Mouse (Mus musculus) mouse embryonic stem cell (cell line): ENCODE results near the gene Phlda1.

Experiments
- in situ Hi-C, 2 experiments: fragments of 300-500 bp; cut with MboI; formaldehyde crosslinking; loops; 1 replicate in 1 of 2; 3 replicates in 1 of 2; pipeline ENCODE4 v1.14.3; 2019 to 2020; ENCODE audit warnings: low sequenced_read_pairs in 2 of 2, low pct_unique_long_range_greater_than_20kb in 1 of 2, mixed read lengths in 1 of 2; ENCODE audit not compliant: unreplicated experiment in 1 of 2

Gene Phlda1

GRCm38 (mm10) chr10:111499892-111500291, 6.2 kb upstream of the Phlda1 start:
- in situ Hi-C loops, result loop anchor here (10.0 to 25.0 kb wide), 5 partner anchors 155 to 612 kb away; no protein-coding TSS in a partner anchor

- in situ Hi-C loops, result loop anchor here (10.0 to 25.0 kb wide), 3 partner anchors 152 to 609 kb away; no protein-coding TSS in a partner anchor
These were observed 3.0 kb upstream of the Phlda1 start for GRCm38 (mm10) chr10:111503071-111503470.

DNA sequence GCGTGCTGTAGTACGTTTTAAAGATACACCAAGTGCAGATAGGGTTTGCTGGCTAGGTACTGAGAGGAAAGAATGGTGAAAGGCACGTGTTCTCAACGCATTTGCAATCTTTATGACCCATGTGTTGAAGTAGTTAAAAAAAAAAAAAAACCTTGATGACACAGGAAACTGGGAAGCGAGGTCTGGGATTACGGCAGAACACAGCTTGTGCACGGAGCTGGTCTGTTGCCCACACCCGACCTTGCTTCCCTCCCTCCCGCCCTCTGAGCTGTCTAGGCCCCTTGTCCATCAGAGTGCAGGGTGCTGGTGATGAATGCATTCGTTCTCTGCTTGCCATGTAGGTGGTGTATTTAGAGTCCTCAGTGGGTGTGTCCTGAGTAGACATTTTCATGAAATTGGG, 2.4 kb upstream of the Phlda1 start:
- in situ Hi-C loops, result loop anchor here (10.0 to 25.0 kb wide), 3 partner anchors 151 to 609 kb away; no protein-coding TSS in a partner anchor

DNA sequence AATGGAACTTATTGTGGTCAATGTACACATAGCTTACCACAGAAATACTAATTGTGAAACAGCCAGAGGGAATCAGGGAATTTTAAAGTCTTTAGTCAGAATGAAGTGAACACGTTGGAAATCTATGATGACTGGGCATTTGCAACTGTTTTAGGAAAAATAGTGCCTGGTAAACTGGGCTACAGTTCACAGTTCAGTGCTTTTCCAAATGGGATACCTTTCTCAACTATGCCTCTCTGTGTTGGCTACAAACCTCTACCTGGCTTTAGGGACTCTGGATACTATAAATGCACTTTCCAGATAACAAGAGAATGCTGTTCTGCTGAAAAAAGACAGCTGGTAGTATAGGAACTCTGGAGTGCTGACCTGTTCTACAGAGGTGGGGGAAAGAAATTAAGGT, 1.5 kb upstream of the Phlda1 start:
- in situ Hi-C loops, result loop anchor here (10.0 to 25.0 kb wide), 3 partner anchors 150 to 608 kb away; no protein-coding TSS in a partner anchor

DNA sequence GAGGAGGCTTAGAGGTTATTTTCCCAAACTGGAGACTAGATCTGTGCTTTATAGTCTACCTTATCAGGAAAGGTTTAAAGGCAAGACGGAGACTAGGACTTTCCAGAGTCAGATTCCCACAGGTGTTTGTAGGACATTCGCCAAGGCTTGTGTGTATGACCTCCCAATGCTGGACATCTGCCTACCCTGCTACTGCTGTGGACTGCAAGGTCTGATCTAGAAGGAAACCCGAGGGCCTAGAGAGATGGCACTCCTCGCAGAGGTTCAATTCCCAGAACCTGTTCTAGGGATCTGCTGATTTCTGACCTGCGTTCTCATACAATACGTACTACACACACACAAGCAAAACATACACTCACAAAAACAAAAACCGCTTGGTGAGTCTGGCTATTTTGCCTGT, 680 bp upstream of the Phlda1 start:
- in situ Hi-C loops, result loop anchor here (10.0 to 25.0 kb wide), 3 partner anchors 149 to 607 kb away; no protein-coding TSS in a partner anchor

DNA sequence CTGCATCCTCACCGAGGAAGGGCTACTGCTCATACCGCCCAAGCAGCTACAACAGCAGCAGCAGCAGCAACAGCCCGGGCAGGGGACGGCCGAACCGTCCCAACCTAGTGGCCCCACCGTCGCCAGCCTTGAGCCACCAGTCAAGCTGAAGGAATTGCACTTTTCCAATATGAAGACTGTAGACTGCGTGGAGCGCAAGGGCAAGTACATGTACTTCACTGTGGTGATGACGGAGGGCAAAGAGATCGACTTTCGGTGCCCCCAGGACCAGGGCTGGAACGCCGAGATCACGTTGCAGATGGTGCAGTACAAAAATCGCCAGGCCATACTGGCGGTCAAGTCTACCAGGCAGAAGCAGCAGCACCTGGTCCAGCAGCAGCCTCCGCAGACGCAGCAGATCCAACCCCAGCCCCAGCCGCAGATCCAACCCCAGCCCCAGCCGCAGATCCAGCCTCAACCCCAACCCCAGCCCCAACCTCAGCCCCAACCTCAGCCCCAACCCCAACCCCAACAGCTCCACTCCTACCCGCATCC, 907 bp downstream of the Phlda1 start:
- in situ Hi-C loops, result loop anchor here (10.0 to 25.0 kb wide), 3 partner anchors 148 to 605 kb away; no protein-coding TSS in a partner anchor

DNA sequence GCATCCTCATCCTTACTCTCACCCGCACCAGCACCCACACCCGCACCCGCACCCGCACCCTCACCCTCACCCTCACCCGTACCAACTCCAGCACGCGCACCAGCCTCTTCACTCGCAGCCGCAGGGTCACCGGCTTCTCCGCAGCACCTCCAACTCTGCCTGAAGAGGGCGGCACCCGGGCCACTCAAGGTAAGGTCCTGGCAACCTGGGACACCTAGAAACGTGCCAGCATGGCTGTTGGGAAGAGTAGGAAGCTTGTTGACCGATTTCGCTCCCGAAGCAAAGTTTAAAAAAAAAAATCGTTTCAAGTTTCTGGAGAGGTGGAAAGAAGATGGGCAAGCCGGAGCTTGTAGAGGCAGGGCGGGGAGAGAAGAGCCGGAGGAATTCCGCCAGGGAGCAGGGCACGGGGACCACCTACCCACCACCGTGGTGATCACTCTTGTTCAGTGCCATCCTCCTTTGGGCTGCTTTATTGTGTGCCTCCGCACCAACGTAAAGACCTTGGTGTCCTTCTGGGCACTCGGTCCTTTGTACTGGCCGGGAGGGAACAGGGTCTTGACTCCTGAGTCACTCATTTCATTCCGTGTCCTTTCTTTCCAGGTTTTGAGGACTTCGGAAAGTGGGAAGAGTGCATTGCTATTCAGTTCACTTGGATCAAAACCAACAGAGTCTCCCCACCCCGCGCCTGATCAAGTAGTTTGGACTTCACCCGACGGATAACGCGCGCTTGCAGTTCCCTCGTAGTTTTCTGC, 1.6 kb downstream of the Phlda1 start:
- in situ Hi-C loops, result loop anchor here (10.0 to 25.0 kb wide), 3 partner anchors 147 to 605 kb away; no protein-coding TSS in a partner anchor

DNA sequence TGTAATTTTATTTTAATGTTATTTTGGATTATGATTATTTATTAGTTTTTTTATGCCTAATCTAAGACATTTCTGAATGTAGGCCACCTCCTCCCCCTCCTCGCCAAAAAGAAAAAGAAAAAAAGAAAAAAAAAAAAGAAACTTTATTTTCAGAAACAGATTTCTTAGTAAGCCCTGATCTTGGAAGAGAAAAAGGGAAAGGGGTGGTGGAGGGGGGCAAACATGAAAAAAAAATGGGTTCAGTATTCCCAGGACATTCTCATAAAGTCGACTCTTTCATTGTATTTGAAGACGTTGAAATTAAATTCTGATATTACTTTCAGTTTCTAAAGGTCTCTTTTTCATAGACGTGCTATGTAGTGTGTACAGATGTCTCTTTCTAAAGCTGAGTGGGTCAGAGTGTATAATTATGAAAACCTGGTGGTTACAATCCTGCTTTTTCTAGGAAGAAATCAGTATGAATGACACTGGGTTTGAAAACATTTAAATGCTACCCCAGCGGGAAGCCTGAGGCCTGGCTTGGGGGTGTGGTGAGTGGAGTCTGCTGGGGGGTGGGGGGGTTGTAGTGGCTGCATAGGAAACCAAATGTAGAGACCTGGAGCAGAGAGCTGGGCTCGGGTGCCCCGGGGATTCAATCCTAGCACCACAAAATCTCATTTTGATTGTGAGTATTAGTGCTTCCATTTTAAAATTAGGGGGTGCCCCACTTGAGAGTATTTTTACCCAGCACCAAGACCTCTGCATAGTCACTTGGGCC, 2.4 kb downstream of the Phlda1 start:
- in situ Hi-C loops, result loop anchor here (10.0 to 25.0 kb wide), 3 partner anchors 146 to 604 kb away; no protein-coding TSS in a partner anchor

GRCm38 (mm10) chr10:111509103-111509784, 3.2 kb downstream of the Phlda1 start:
- in situ Hi-C loops, result loop anchor here (10.0 to 25.0 kb wide), 3 partner anchors 146 to 603 kb away; no protein-coding TSS in a partner anchor

DNA sequence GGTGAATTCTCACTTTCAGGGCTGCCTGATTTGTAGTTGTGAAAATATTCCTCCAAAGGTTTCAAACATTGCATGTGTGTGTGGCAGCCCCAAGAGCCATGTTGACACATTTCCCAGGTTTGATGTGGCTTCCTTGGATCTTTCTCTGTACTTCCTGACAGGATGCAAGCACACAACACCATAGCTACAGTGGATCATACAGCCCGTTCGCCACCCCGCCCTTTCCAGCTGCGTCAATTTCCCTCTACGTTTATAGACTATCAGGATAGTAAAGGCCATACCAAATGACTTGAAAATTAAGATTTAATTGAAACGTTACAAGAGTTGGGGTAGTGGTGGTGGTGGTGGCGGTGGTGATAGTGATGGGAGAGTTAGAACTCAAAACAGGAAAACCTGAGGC, 3.9 kb downstream of the Phlda1 start:
- in situ Hi-C loops, result loop anchor here (10.0 to 25.0 kb wide), 4 partner anchors 125 to 602 kb away; no protein-coding TSS in a partner anchor

- in situ Hi-C loops, result loop anchor here in 1 of 2 experiments (10.0 to 25.0 kb wide), 2 partner anchors 124 to 602 kb away; no protein-coding TSS in a partner anchor
These were observed 4.7 kb downstream of the Phlda1 start for GRCm38 (mm10) chr10:111510798-111511197.

DNA sequence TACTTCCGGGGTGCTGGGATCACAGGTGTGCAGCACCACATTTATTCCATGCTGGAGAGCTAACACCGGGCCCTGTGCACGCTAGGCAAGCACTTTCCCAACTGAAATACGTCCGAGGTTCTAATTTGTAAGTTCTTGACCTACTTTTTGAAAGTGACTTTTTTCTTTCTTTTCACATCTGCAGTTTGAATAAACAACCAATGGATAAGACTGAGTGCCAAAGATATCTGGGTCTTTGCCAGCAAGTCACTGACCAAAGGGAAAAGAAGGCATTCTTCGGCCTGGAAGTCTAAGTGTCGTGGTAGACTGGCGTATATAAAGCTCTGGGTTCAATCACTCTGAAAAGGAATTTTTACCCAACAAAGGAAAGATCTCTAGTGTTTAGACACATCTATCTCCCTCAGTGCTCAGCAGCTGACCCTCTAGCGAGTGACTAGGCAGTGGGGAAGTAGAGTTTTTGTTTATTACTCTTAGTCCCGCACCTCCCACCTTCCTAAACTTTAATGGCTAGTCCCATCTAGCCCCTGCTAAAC, 6.0 kb downstream of the Phlda1 start:
- in situ Hi-C loops, result loop anchor here in 1 of 2 experiments (10.0 to 25.0 kb wide), 2 partner anchors 123 to 600 kb away; no protein-coding TSS in a partner anchor

- in situ Hi-C loops, result loop anchor here in 1 of 2 experiments (10.0 to 25.0 kb wide), 2 partner anchors 120 to 598 kb away; no protein-coding TSS in a partner anchor
These were observed 8.3 kb downstream of the Phlda1 start for GRCm38 (mm10) chr10:111514282-111514885.

DNA sequence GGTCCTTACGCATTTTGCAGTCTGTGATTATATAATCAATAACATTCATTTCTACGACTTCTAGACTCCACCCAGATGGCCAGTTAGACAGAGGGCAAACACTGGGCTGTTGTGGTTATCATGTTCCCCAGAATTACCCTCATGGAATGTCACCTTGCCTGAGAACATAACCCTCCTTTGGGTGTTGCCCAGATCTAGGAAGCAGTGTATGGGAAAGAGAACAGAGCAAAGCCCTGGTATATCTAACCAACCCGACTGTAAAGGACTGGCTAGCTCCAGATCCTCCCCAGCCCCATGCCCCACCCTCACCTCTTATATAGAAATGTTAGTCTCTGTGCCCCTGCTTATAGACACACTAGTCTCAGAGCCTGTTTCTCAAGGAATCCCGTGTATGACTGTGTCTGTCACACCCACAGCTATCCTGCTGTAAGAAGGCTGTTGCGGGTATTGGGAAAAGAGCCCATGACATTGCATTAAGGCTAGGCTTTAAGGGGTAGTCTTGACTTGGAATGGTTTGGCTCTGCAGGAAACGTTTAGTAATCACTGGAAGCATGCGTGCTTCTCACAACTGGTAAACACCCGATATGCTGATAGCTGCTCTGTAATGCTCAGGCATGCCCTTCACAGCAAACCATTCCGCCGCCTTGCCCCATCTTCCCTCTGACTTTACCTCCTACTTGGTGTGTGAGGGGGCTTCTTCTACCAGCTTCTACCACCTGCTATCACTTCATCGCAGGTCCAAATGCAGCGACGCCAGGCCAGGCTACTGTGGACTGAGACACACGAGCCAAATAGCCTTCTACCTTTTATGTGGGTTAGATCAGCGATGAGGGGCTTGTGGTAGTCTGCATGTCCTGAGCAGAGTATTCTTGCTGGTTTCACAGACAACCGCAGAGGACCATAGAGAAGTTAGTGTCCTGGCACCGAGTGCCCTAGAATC, 9.3 kb downstream of the Phlda1 start:
- in situ Hi-C loops, result loop anchor here in 1 of 2 experiments (10.0 to 25.0 kb wide), 2 partner anchors 119 to 597 kb away; no protein-coding TSS in a partner anchor

DNA sequence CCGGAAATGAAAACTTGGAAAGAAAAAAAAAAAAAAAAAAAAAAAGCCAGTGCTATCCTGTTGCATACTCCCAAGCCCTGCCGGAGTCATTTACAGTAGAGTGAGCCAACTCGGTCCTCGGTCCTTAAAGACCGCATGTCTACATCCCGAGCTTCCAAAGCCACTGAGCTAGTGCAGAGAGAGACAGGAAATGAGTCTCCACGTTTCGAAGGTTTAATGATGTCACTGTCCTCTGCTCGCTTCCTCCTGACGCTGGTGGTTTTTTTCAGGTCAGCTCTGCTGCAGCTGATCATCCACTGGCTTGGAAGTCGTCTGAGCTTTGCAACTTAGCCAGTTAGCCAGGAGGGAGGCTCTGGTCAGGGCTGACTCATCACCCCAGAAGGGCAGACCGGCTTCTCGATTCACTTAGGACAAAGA, 10.1 kb downstream of the Phlda1 start:
- in situ Hi-C loops, result loop anchor here in 1 of 2 experiments (10.0 to 25.0 kb wide), 2 partner anchors 119 to 596 kb away; no protein-coding TSS in a partner anchor
